Mouse (Mus musculus) limb, embryonic 10.5 days (tissue): ENCODE results near the gene Pex5. TPM values are rescaled to one million over a fixed set of nuclear protein-coding genes. Genes with fewer than 3 reads are reported as not detected.
"Not testable (repeated sequence)": the region's sequence is repeated elsewhere in the genome, so short reads cannot be mapped to it uniquely, and the experiment has no call there.

Experiments used
- DNase-seq: peaks from one replicate; pipeline ENCODE4 v3.0.0-alpha.2; 2017; ENCODE audit warnings: low spot score
- H3K27ac ChIP-seq: fragments of 300-500 bp; sonication (generic); 2 replicates; pipeline ENCODE4 v1.5.1; 2016; ENCODE audit warnings: mild to moderate bottlenecking
- H3K27me3 ChIP-seq: fragments of 300-500 bp; sonication (generic); 2 replicates; pipeline ENCODE4 v1.6.1; 2016; ENCODE audit warnings: low read depth, mild to moderate bottlenecking; ENCODE audit not compliant: poor library complexity, severe bottlenecking
- H3K36me3 ChIP-seq: fragments of 300-500 bp; sonication (generic); 2 replicates; pipeline ENCODE4 v1.6.1; 2016; ENCODE audit warnings: mild to moderate bottlenecking, moderate library complexity
- H3K4me1 ChIP-seq: fragments of 300-500 bp; sonication (generic); 2 replicates; pipeline ENCODE4 v1.6.1; 2016
- H3K4me3 ChIP-seq: fragments of 300-500 bp; sonication (generic); 2 replicates; pipeline ENCODE4 v1.5.1; 2016; ENCODE audit warnings: mild to moderate bottlenecking, moderate library complexity
- H3K9me3 ChIP-seq: fragments of 300-500 bp; sonication (generic); replicated peaks from 2 replicates; pipeline ENCODE4 v1.6.1; 2016; ENCODE audit warnings: mild to moderate bottlenecking
- WGBS: fragments of 180-500 bp; shearing (Covaris S2); methylation state at CpG from one replicate; pipeline ENCODE4 v1.1.7; 2016; 5-methylcytosine and 5-hydroxymethylcytosine counted together
- polyA plus RNA-seq: library from polyadenylated mRNA; unstranded; fragments of >200 nt; fragmentation: Nextera tagmentation; extraction: Ambion mirVana; gene quantifications from 2 replicates; pipeline ENCODE4 v1.2.1, GENCODE M21; 2016

Gene Pex5
- polyA plus RNA-seq, 1 experiment from 2014 or later, result 41.4 TPM

DNA sequence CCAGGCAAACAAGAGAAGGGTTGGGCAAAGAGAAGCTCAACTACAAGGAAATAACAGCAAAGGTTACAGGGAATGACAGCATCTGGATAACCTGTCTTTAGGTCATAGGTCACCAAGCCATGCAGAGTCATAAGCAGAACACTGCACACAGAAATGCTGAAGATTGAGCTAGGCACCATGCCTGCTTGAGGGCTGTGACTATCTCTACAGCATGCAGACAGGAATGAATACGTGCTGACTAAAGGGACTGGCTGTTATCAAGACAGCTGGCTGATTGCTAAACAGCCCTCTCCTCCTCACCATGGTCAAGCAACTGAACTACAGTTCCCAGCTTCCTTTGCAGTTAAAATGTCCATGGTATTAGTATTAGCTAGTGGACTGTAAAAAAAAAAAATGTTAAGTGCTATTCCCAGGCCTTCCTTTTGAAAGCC lies 9.2 kb upstream of the Pex5 start:
- 40% methylated on average over 1 of the region's 1 CpGs for WGBS
- H3K4me3 ChIP-seq, result no peak overlapping the region
- H3K36me3 ChIP-seq, result no peaks in the 10 kb centered on the region
- no peak overlapping the region for H3K27ac ChIP-seq
- H3K4me1 ChIP-seq, result no peaks in the 10 kb centered on the region
- no peaks in the 10 kb centered on the region for H3K9me3 ChIP-seq
- DNase-seq, result no peak
- no peaks in the 10 kb centered on the region for H3K27me3 ChIP-seq

DNA sequence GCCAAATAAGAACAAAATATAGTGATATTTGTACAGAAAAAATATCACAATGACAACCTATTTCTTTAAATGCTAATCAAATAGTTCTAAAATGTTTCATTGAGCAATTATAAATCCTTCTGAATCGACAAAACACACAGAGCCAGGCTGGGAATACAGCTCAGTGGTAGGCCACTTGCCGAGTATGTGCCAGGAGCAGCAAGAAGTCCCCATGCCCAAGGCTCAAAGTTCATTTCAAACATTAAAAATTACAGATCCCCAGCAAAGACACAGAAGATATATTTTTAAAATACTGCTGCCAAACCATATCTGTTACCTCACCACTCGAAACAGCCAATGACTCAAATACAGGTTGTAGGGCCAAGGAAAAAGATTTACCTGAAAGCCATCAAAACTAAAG lies 3.8 kb upstream of the Pex5 start:
- Histone ChIP-seq H3K36me3 (no peaks in the 10 kb centered on the region), H3K27ac (no peak overlapping the region), H3K9me3 (no peaks in the 10 kb centered on the region), H3K4me3 (no peak overlapping the region), H3K27me3 (no peaks in the 10 kb centered on the region), H3K4me1 (peaks cover 19% of the 10 kb centered on the region)
- 91% methylated on average over 3 of the region's 3 CpGs for WGBS
- DNase-seq, result no peak

DNA sequence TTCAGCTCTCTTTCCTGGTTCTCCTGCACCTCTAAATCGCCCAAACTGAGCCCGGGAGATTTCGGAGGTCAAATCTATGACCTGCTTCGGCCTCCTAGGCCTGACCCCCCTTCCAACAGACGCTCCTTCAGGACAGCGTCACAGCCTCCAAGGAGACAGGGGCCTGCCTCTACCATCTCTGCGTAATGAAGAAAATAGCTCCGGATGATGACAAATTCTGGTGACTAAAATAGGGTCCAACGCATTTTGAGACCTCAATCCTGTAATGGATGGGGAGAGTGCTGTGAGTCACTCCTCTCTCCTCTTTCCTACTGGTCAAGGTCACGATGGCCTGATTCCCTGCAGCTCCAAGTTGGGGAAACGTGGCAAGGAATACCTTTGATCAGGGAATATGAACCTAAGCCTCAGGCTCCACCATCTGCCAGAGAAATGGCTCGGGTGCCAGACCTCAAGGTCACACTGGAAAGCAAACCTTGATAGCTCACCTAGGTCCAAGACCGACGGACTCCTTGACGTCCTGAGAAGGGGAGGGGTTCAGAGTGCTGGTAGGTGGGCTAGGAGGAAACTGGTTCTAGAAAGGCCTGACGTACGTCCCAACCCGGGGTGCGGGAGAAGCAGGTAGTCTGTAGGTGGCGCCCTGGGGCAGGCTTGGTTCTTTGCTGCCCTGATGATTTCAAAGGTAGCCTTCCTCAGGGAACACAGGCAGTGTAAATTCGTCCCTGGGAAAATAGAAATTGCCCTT lies 651 bp upstream of the Pex5 start:
- Histone ChIP-seq H3K36me3 (peaks cover 29% of the 10 kb centered on the region), H3K9me3 (no peaks in the 10 kb centered on the region), H3K27ac (peak overlapping the region; percentile 96), H3K4me3 (peak overlapping the region; percentile 96), H3K4me1 (peaks cover 19% of the 10 kb centered on the region), H3K27me3 (no peaks in the 10 kb centered on the region)
- 6% methylated on average over 21 of the region's 21 CpGs for WGBS
- DNase-seq, result peak; percentile 71

DNA sequence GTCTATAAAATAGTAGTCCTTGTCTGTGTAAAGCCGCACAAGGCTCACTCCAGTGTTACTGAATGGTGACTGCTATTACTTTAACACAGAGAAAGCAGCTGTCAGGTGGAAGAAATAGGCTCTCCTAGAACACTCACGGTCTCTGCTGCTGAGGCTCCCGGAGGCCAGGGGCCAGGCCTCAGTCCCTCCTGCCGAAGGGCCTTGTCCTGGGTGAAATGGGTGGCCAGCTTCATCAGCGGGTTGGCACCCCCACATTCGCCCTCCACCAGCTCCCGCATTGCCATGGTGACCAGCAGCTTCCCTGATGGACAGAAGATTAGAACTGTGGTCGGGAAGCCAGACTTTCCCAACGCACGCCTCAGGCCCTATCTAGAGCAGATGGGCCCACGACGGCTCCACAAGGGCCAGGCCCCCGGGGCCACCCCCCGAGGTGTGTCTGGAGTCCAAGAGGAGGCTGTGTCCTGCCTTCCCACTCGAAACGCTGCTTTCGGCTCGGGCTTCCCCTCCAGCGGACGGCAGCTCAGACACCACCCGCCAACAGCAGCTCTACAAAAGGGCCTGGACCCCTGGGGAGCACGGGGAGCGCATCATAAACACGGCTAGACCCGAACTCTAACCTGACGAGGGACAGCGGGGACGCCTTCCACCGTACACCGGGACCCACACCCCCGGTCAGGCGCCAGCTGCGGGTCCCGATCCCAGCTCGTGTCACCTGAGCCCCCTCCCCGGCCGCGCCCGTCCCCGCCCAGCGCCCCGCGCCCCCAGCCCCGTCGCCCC lies 529 bp downstream of the Pex5 start:
- Histone ChIP-seq H3K9me3 (no peaks in the 10 kb centered on the region), H3K36me3 (peaks cover 29% of the 10 kb centered on the region), H3K4me1 (peaks cover 19% of the 10 kb centered on the region), H3K27me3 (no peaks in the 10 kb centered on the region), H3K27ac (peak overlapping the region; percentile 96), H3K4me3 (peak overlapping the region; percentile 96)
- peak; percentile 64 for DNase-seq
- WGBS, result 6% methylated on average over 35 of the region's 45 CpGs

DNA sequence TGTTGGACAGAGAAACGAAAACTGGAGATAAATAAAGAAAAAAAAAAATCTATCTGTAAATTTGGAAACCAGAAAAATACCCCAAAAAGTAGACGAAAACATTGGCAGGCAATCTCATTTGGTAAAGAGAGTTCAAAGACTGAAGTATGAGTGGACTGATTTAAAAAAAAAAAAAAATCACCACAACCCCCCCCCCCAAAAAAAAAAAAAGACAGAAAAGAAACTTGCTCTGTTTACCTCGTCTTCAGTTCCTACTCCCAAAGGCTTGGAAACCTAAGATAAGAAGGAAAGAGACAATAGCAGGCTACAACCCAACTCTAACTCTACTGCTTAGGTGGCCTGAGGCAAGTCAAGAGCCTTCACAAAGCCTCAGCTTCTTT lies 1.1 kb downstream of the Pex5 start:
- H3K4me1 ChIP-seq, result peaks cover 19% of the 10 kb centered on the region
- 75% methylated on average over 3 of the region's 3 CpGs for WGBS
- H3K36me3 ChIP-seq, result peaks cover 34% of the 10 kb centered on the region
- H3K27ac ChIP-seq, result peak overlapping the region; percentile 96
- no peaks in the 10 kb centered on the region for H3K27me3 ChIP-seq
- peak overlapping the region; percentile 96 for H3K4me3 ChIP-seq
- DNase-seq, result no peak
- no peaks in the 10 kb centered on the region for H3K9me3 ChIP-seq

DNA sequence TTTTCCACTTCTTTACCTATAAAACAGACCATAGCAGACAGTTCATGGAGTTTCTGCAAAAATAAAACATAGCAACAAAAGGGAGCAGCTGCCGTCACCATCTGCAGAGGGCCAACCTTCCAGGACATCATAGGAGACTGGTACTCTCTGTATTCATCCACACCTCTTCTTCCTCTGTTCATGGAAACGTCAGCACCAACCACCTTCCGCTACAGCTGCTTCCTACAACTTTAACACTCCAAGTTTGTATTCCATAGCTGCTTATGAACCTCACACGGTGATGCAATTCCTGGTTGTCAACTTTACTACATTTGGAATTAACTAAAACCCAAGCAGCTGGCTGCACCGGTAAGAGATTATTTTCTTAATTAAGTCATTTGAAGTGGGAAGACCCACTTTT lies 6.5 kb downstream of the Pex5 start:
- Histone ChIP-seq H3K4me1 (no peaks in the 10 kb centered on the region), H3K27me3 (no peaks in the 10 kb centered on the region), H3K4me3 (no peak overlapping the region), H3K9me3 (no peaks in the 10 kb centered on the region), H3K27ac (no peak overlapping the region), H3K36me3 (peaks cover 80% of the 10 kb centered on the region)
- DNase-seq, result no peak
- WGBS, result 91% methylated on average over 5 of the region's 5 CpGs

DNA sequence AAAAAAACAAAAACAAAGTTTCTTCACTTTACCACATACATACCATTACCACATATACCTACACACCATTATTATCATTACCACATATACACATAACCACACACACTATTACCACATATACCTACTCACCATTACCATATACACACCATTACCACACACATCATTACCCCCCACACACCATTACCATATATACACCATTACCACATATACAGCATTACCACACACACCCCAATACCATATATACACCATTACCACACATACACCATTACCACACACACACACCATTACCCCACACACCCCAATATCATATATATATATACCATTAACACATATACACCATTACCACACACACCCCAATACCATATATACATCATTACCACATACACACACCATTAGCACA lies 7.7 kb downstream of the Pex5 start:
- no peaks in the 10 kb centered on the region for H3K9me3 ChIP-seq
- H3K27ac ChIP-seq, result no peak overlapping the region
- H3K27me3 ChIP-seq, result no peaks in the 10 kb centered on the region
- no peaks in the 10 kb centered on the region for H3K4me1 ChIP-seq
- H3K4me3 ChIP-seq, result no peak overlapping the region
- no peak for DNase-seq
- H3K36me3 ChIP-seq, result peaks cover 80% of the 10 kb centered on the region

DNA sequence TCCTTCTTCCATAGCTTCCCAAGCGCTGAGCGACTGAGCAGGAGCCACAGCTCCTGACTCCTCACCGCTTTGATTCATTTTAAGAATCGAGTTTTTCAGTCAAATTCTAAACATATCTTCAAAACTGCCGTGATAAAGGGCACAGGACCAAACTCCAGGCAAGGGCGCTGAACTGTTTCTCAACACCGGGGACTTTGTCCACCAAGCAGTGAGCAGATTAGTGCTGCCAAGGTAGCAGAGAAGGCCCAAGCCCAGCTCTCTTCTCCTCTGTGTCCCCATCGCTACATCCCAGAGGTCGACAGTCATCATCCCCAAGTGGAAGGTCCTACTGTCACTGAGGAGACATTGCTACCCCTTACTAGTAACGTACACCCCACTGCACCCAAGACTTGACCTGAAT lies 8.5 kb downstream of the Pex5 start:
- DNase-seq, result no peak
- WGBS, result 95% methylated on average over 10 of the region's 10 CpGs
- Histone ChIP-seq H3K27ac (no peak overlapping the region), H3K9me3 (no peaks in the 10 kb centered on the region), H3K36me3 (peaks cover 80% of the 10 kb centered on the region), H3K27me3 (no peaks in the 10 kb centered on the region), H3K4me1 (no peaks in the 10 kb centered on the region), H3K4me3 (no peak overlapping the region)

- no peaks in the 10 kb centered on the region for H3K4me1 ChIP-seq
- H3K27ac ChIP-seq, result no peak overlapping the region
- H3K27me3 ChIP-seq, result no peaks in the 10 kb centered on the region
- no peak overlapping the region for H3K4me3 ChIP-seq
- 89% methylated on average over 6 of the region's 6 CpGs for WGBS
- peaks cover 89% of the 10 kb centered on the region for H3K36me3 ChIP-seq
- no peaks in the 10 kb centered on the region for H3K9me3 ChIP-seq
- no peak for DNase-seq
Measured at GRCm38 (mm10) chr6:124399738-124400137, 15.1 kb downstream of the Pex5 start.

DNA sequence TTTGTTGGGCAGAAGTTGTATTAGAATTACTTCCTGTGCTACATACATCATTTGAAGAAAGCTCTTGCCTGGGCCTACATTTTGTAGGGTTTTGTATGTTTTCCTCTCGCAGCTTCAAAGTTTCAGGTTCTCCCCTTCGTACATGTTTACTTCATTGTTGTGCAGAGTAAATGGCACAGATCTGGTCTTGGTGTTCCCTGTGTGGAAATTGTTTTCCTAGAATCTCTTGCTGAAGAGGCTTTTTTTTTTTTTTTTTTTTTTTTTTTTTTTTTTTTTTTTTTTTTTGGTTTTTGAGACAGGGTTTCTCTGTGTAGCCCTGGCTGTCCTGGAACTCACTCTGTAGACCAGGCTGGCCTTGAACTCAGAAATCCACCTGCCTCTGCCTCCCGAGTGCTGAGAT lies 19.9 kb downstream of the Pex5 start:
- peaks cover 42% of the 10 kb centered on the region for H3K36me3 ChIP-seq
- not testable (repeated sequence) for DNase-seq, H3K27me3 ChIP-seq, H3K4me3 ChIP-seq, H3K27ac ChIP-seq, H3K9me3 ChIP-seq, H3K4me1 ChIP-seq
- 96% methylated on average over 3 of the region's 3 CpGs for WGBS

GRCm38 (mm10) chr6:124380142-124380541 lies 34.7 kb downstream of the Pex5 start:
- no peaks in the 10 kb centered on the region for H3K4me1 ChIP-seq
- DNase-seq, result no peak
- H3K27me3 ChIP-seq, result no peaks in the 10 kb centered on the region
- no peaks in the 10 kb centered on the region for H3K9me3 ChIP-seq
- H3K27ac ChIP-seq, result no peak overlapping the region
- H3K4me3 ChIP-seq, result no peak overlapping the region
- no peaks in the 10 kb centered on the region for H3K36me3 ChIP-seq
- 47% methylated on average over 5 of the region's 5 CpGs for WGBS

- H3K27ac ChIP-seq, result no peak overlapping the region
- H3K4me1 ChIP-seq, result no peaks in the 10 kb centered on the region
- no peaks in the 10 kb centered on the region for H3K27me3 ChIP-seq
- H3K4me3 ChIP-seq, result no peak overlapping the region
- DNase-seq, result peak; percentile 59
- WGBS, result 33% methylated on average over 10 of the region's 10 CpGs
- no peaks in the 10 kb centered on the region for H3K9me3 ChIP-seq
- no peaks in the 10 kb centered on the region for H3K36me3 ChIP-seq
Measured at GRCm38 (mm10) chr6:124379331-124379730, 35.5 kb downstream of the Pex5 start.

DNA sequence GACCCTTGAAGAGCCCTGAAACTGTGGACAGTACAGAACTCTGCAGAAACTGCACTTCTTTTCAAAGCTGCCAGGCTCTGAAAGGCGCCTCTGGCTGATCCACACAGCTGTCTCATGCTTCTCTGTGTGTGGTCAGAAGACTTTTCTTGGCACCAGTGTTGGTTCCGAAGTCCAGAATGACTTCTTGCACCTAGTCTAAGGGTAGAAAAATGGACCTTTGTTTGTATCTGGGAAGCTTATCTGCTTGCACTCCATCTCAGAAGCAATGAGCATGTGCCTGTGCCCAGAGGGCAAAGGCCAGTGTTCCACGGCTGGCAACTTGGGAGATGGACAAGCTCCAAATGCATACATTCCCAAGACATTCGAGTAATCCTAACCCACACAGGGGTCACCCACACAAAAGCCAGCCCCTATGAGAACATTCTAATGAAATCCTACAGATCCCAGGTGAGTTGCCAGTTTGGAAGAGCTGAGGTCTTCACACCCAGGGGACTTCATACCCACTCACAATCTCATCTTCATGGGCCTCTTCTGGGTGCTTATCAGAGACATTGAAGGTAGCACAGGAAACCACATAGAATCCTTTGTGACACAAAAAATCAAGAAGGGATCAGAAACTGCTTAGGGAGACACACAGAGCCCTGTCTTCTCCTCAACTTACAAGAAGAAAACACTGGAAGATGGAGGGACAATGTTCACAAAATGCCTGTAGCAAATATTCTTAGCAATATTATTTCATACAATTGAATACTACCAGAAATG lies 37.2 kb downstream of the Pex5 start:
- DNase-seq, result no peak
- Histone ChIP-seq H3K4me3 (no peak overlapping the region), H3K27ac (no peak overlapping the region), H3K9me3 (no peaks in the 10 kb centered on the region), H3K4me1 (no peaks in the 10 kb centered on the region), H3K36me3 (no peaks in the 10 kb centered on the region), H3K27me3 (no peaks in the 10 kb centered on the region)
- 78% methylated on average over 4 of the region's 4 CpGs for WGBS
